Mouse (Mus musculus) embryonic facial prominence, embryonic 13.5 days (tissue): Measurements from ENCODE around the gene Doc2b. TPM values are rescaled to one million over a fixed set of nuclear protein-coding genes. Genes with fewer than 3 reads are reported as not detected.

Source experiments
- ATAC-seq: fragments of 200-750 bp; cut with Nextera tagmentation; 2 replicates; pipeline ENCODE4 v1.8.0; 2017; ENCODE audit warnings: low read depth; ENCODE audit not compliant: insufficient number of reproducible peaks, insufficient read depth, low FRiP score, low TSS enrichment
- H3K27ac ChIP-seq: fragments of 300-500 bp; sonication (generic); 2 replicates; pipeline ENCODE4 v1.5.1; 2015; ENCODE audit warnings: moderate library complexity, mild to moderate bottlenecking, inconsistent platforms
- H3K27me3 ChIP-seq: fragments of 300-500 bp; sonication (generic); 2 replicates; pipeline ENCODE4 v1.6.1; 2015; ENCODE audit warnings: mild to moderate bottlenecking, inconsistent platforms
- H3K36me3 ChIP-seq: fragments of 300-500 bp; sonication (generic); 2 replicates; pipeline ENCODE4 v1.6.1; 2015; ENCODE audit warnings: mild to moderate bottlenecking, inconsistent platforms
- H3K4me1 ChIP-seq: fragments of 300-500 bp; sonication (generic); 2 replicates; pipeline ENCODE4 v1.6.1; 2015; ENCODE audit warnings: inconsistent platforms
- H3K4me2 ChIP-seq: fragments of 300-500 bp; sonication (generic); 2 replicates; pipeline ENCODE4 v1.6.1; 2015; ENCODE audit warnings: moderate library complexity, mild to moderate bottlenecking, inconsistent platforms
- H3K4me3 ChIP-seq: fragments of 300-500 bp; sonication (generic); 2 replicates; pipeline ENCODE4 v1.5.1; 2015; ENCODE audit warnings: mild to moderate bottlenecking, inconsistent platforms
- H3K9ac ChIP-seq: fragments of 300-500 bp; sonication (generic); 2 replicates; pipeline ENCODE4 v1.6.1; 2015; ENCODE audit warnings: mild to moderate bottlenecking, inconsistent platforms
- H3K9me3 ChIP-seq: fragments of 300-500 bp; sonication (generic); 2 replicates; pipeline ENCODE4 v1.6.1; 2016; ENCODE audit warnings: inconsistent platforms
- WGBS: fragments of 180-500 bp; shearing (Covaris S2); methylation state at CpG from one replicate; pipeline ENCODE4 v1.1.7; 2015; ENCODE audit warnings: mixed read lengths; 5-methylcytosine and 5-hydroxymethylcytosine counted together
- polyA plus RNA-seq: library from polyadenylated mRNA; unstranded; fragments of >200 nt; fragmentation: Nextera tagmentation; extraction: Ambion mirVana; gene quantifications from 2 replicates; pipeline ENCODE4 v1.2.1, GENCODE M21; 2015

The Doc2b gene
- polyA plus RNA-seq, 1 experiment from 2014 or later, result 2.5 TPM

GRCm38 (mm10) chr11:75758553-75758952 lies 37.3 kb downstream of the Doc2b start:
- no peak overlapping the region for H3K9ac ChIP-seq
- 98% methylated on average over 1 of the region's 1 CpGs for WGBS
- H3K4me3 ChIP-seq, result no peak overlapping the region
- no peaks in the 10 kb centered on the region for H3K27me3 ChIP-seq
- no peak overlapping the region for H3K4me2 ChIP-seq
- H3K27ac ChIP-seq, result no peak overlapping the region
- peaks cover 65% of the 10 kb centered on the region for H3K36me3 ChIP-seq
- no peaks in the 10 kb centered on the region for H3K9me3 ChIP-seq
- H3K4me1 ChIP-seq, result no peaks in the 10 kb centered on the region
- no peak for ATAC-seq

- H3K27ac ChIP-seq, result no peak overlapping the region
- H3K4me1 ChIP-seq, result no peaks in the 10 kb centered on the region
- H3K27me3 ChIP-seq, result no peaks in the 10 kb centered on the region
- no peak for ATAC-seq
- peaks cover 67% of the 10 kb centered on the region for H3K36me3 ChIP-seq
- no peak overlapping the region for H3K4me2 ChIP-seq
- 83% methylated on average over 8 of the region's 8 CpGs for WGBS
- H3K9ac ChIP-seq, result no peak overlapping the region
- no peak overlapping the region for H3K4me3 ChIP-seq
- no peaks in the 10 kb centered on the region for H3K9me3 ChIP-seq
Measured at GRCm38 (mm10) chr11:75756687-75757086, 39.2 kb downstream of the Doc2b start.

GRCm38 (mm10) chr11:75751082-75751481 lies 44.8 kb downstream of the Doc2b start:
- H3K27ac ChIP-seq, result no peak overlapping the region
- peaks cover 25% of the 10 kb centered on the region for H3K4me1 ChIP-seq
- H3K4me3 ChIP-seq, result no peak overlapping the region
- H3K4me2 ChIP-seq, result no peak overlapping the region
- no peaks in the 10 kb centered on the region for H3K9me3 ChIP-seq
- peaks cover 16% of the 10 kb centered on the region for H3K36me3 ChIP-seq
- 78% methylated on average over 4 of the region's 4 CpGs for WGBS
- no peak for ATAC-seq
- no peak overlapping the region for H3K9ac ChIP-seq
- H3K27me3 ChIP-seq, result no peaks in the 10 kb centered on the region

GRCm38 (mm10) chr11:75750537-75750936 lies 45.3 kb downstream of the Doc2b start:
- ATAC-seq, result no peak
- H3K4me2 ChIP-seq, result no peak overlapping the region
- H3K36me3 ChIP-seq, result peaks cover 12% of the 10 kb centered on the region
- peaks cover 28% of the 10 kb centered on the region for H3K4me1 ChIP-seq
- no peak overlapping the region for H3K9ac ChIP-seq
- no peaks in the 10 kb centered on the region for H3K27me3 ChIP-seq
- H3K9me3 ChIP-seq, result no peaks in the 10 kb centered on the region
- H3K4me3 ChIP-seq, result no peak overlapping the region
- no peak overlapping the region for H3K27ac ChIP-seq
- WGBS, result 78% methylated on average over 1 of the region's 1 CpGs

- H3K9me3 ChIP-seq, result no peaks in the 10 kb centered on the region
- H3K27me3 ChIP-seq, result no peaks in the 10 kb centered on the region
- no peak overlapping the region for H3K4me3 ChIP-seq
- H3K4me2 ChIP-seq, result no peak overlapping the region
- no peak overlapping the region for H3K9ac ChIP-seq
- ATAC-seq, result no peak
- H3K36me3 ChIP-seq, result peaks cover 17% of the 10 kb centered on the region
- H3K4me1 ChIP-seq, result peaks cover 47% of the 10 kb centered on the region
- 90% methylated on average over 3 of the region's 3 CpGs for WGBS
- no peak overlapping the region for H3K27ac ChIP-seq
Measured at GRCm38 (mm10) chr11:75744761-75745160, 51.1 kb downstream of the Doc2b start.

- Histone ChIP-seq H3K9ac (no peak overlapping the region), H3K9me3 (no peaks in the 10 kb centered on the region), H3K4me2 (no peak overlapping the region), H3K27ac (no peak overlapping the region), H3K36me3 (peaks cover 36% of the 10 kb centered on the region), H3K27me3 (no peaks in the 10 kb centered on the region), H3K4me1 (peaks cover 41% of the 10 kb centered on the region), H3K4me3 (no peak overlapping the region)
- 0 out of 2 replicates have a peak, but pooled peaks have one; percentile 32 for ATAC-seq
- 51% methylated on average over 3 of the region's 3 CpGs for WGBS
Measured at GRCm38 (mm10) chr11:75741615-75742014, 54.2 kb downstream of the Doc2b start.

GRCm38 (mm10) chr11:75740204-75740603 lies 55.6 kb downstream of the Doc2b start:
- no peak overlapping the region for H3K4me2 ChIP-seq

GRCm38 (mm10) chr11:75738477-75738821 lies 57.4 kb downstream of the Doc2b start:
- Histone ChIP-seq H3K4me2 (no peak overlapping the region), H3K9me3 (no peaks in the 10 kb centered on the region), H3K27ac (no peak overlapping the region), H3K4me3 (no peak overlapping the region), H3K9ac (no peak overlapping the region), H3K4me1 (peaks cover 55% of the 10 kb centered on the region), H3K27me3 (no peaks in the 10 kb centered on the region), H3K36me3 (peaks cover 27% of the 10 kb centered on the region)
- ATAC-seq, result no peak
- 93% methylated on average over 7 of the region's 7 CpGs for WGBS

More at GRCm38 (mm10) chr11:75740204-75740603, 55.6 kb downstream of the Doc2b start:
- Histone ChIP-seq H3K9me3 (no peaks in the 10 kb centered on the region), H3K36me3 (peaks cover 36% of the 10 kb centered on the region), H3K27me3 (no peaks in the 10 kb centered on the region), H3K4me3 (no peak overlapping the region), H3K27ac (no peak overlapping the region), H3K4me1 (peaks cover 50% of the 10 kb centered on the region), H3K9ac (no peak overlapping the region)
- WGBS, result 45% methylated on average over 3 of the region's 3 CpGs
- no peak for ATAC-seq

- H3K36me3 ChIP-seq, result peaks cover 23% of the 10 kb centered on the region
- WGBS, result 87% methylated on average over 2 of the region's 2 CpGs
- H3K4me3 ChIP-seq, result no peak overlapping the region
- no peaks in the 10 kb centered on the region for H3K27me3 ChIP-seq
- no peak overlapping the region for H3K27ac ChIP-seq
- H3K9ac ChIP-seq, result no peak overlapping the region
- peaks cover 55% of the 10 kb centered on the region for H3K4me1 ChIP-seq
- no peak for ATAC-seq
- no peaks in the 10 kb centered on the region for H3K9me3 ChIP-seq
- no peak overlapping the region for H3K4me2 ChIP-seq
Measured at GRCm38 (mm10) chr11:75737806-75738476, 57.9 kb downstream of the Doc2b start.

- 57% methylated on average over 3 of the region's 3 CpGs for WGBS
- Histone ChIP-seq H3K27ac (no peak overlapping the region; the same call in 1 of the 2 replicates), H3K36me3 (peaks cover 19% of the 10 kb centered on the region), H3K4me3 (no peak overlapping the region), H3K4me1 (peaks cover 57% of the 10 kb centered on the region), H3K9me3 (no peaks in the 10 kb centered on the region), H3K27me3 (no peaks in the 10 kb centered on the region), H3K4me2 (peak overlapping the region; percentile 26; the same call in 1 of the 2 replicates), H3K9ac (no peak overlapping the region)
- no peak for ATAC-seq
Measured at GRCm38 (mm10) chr11:75736978-75737377, 58.9 kb downstream of the Doc2b start.

GRCm38 (mm10) chr11:75735462-75736252 lies 60.2 kb downstream of the Doc2b start:
- Histone ChIP-seq H3K4me2 (peak overlapping the region; percentile 81), H3K4me1 (peaks cover 53% of the 10 kb centered on the region), H3K27me3 (no peaks in the 10 kb centered on the region), H3K4me3 (peak overlapping the region; percentile 68; the same call in 1 of the 2 replicates), H3K27ac (no peak overlapping the region), H3K36me3 (peaks cover 19% of the 10 kb centered on the region), H3K9ac (no peak overlapping the region), H3K9me3 (no peaks in the 10 kb centered on the region)
- ATAC-seq, result no peak
- 84% methylated on average over 5 of the region's 5 CpGs for WGBS
